Comparison of ENCODE assay signal across 25 mouse cellular contexts in genomic region chr5:13549080-13549479, GRCm38 (mm10).
DNase-seq lines count a peak whose midpoint lies in the region; ATAC-seq lines count a peak whose summit lies in the region.
"Had no signal": no experiment of that assay in that cellular context is flagged by ENCODE, and none has a peak within 500 bp of the region (broad histone marks: within the 10 kb centered on the region; RNA-seq: fewer than 3 reads in every experiment).

No protein-coding gene starts in this region.

- WGBS in forebrain, embryonic 16.5 days: 61% methylated on average over 5 of the region's 5 CpGs
- WGBS in forebrain, embryonic 10.5 days: 89% methylated on average over 5 of the region's 5 CpGs

- no peaks in the 10 kb centered on the region for H3K36me3 ChIP-seq in forebrain, embryonic 16.5 days (ENCODE audit: control insufficient read depth, insufficient read depth)
- no peaks in the 10 kb centered on the region for H3K36me3 ChIP-seq in forebrain, embryonic 10.5 days (replicated peaks)
- H3K36me3 ChIP-seq: forebrain, embryonic 12.5 days; forebrain, embryonic 15.5 days; hindbrain, embryonic 12.5 days; hindbrain, embryonic 15.5 days; intestine, embryonic 15.5 days had no signal

- no peak overlapping the region for H3K4me3 ChIP-seq in forebrain, embryonic 16.5 days (replicated peaks; ENCODE audit: low read length)
- no peak overlapping the region for H3K4me3 ChIP-seq in forebrain, embryonic 10.5 days
- H3K4me3 ChIP-seq: embryonic facial prominence, embryonic 13.5 days; forebrain, embryonic 12.5 days; forebrain, embryonic 15.5 days; heart, adult 2 months; heart, embryonic 10.5 days; heart, embryonic 13.5 days; hindbrain, embryonic 12.5 days; hindbrain, embryonic 15.5 days; intestine, embryonic 15.5 days had no signal

- no peak overlapping the region for H3K4me2 ChIP-seq in forebrain, embryonic 16.5 days (ENCODE audit: low read length)
- H3K4me2 ChIP-seq: embryonic facial prominence, embryonic 13.5 days; forebrain, embryonic 12.5 days; forebrain, embryonic 15.5 days; heart, embryonic 13.5 days; hindbrain, embryonic 12.5 days; hindbrain, embryonic 15.5 days; intestine, embryonic 15.5 days had no signal

- no peak overlapping the region for H3K9ac ChIP-seq in forebrain, embryonic 16.5 days (replicated peaks; ENCODE audit: low read depth, low read length)
- H3K9ac ChIP-seq: embryonic facial prominence, embryonic 13.5 days; forebrain, embryonic 12.5 days; forebrain, embryonic 15.5 days; heart, embryonic 13.5 days; hindbrain, embryonic 12.5 days; hindbrain, embryonic 15.5 days; intestine, embryonic 15.5 days had no signal

- 0 out of 2 replicates have a peak, but pooled peaks cover 3% of the 10 kb centered on the region for H3K4me1 ChIP-seq in forebrain, embryonic 16.5 days (replicated peaks; ENCODE audit: control insufficient read depth, insufficient read depth, low read length)
- peaks cover 20% of the 10 kb centered on the region for H3K4me1 ChIP-seq in forebrain, embryonic 10.5 days
- H3K4me1 ChIP-seq: hindbrain, embryonic 15.5 days had no signal

- DNase-seq in forebrain, embryonic 10.5 days (ENCODE audit: extremely low spot score, low spot score): no peak
- peak; percentile 21 to 23 for DNase-seq in right cerebral cortex, postnatal 10 days (ENCODE audit: low spot score in 2 of 2)
- DNase-seq in right cerebral cortex, postnatal 14 days: no peak
- peak; percentile 19 for DNase-seq in gonadal fat pad, adult 2 months (ENCODE audit: low read depth)
- DNase-seq in lung, postnatal 14 days: no peak
- no peak for DNase-seq in cerebellum, adult 9-11 months
- DNase-seq: adrenal gland, adult 2 months; adrenal gland, postnatal 14 days; cerebellum, adult 11-12 months; cerebellum, adult 9-10 months; gastrocnemius, postnatal 10 days; gastrocnemius, postnatal 36 days; heart, adult 2 months; heart, postnatal 14 days; kidney, adult 11 months had no signal

- no peaks in the 10 kb centered on the region for H3K9me3 ChIP-seq in forebrain, embryonic 16.5 days (ENCODE audit: control insufficient read depth, low read length)
- 0 out of 2 replicates have a peak, but pooled peaks cover 5% of the 10 kb centered on the region for H3K9me3 ChIP-seq in forebrain, embryonic 10.5 days
- H3K9me3 ChIP-seq: embryonic facial prominence, embryonic 13.5 days; forebrain, embryonic 12.5 days; forebrain, embryonic 15.5 days; heart, embryonic 10.5 days; heart, embryonic 13.5 days; hindbrain, embryonic 12.5 days; hindbrain, embryonic 15.5 days; intestine, embryonic 15.5 days had no signal

- no peak overlapping the region for H3K27ac ChIP-seq in forebrain, embryonic 16.5 days (ENCODE audit: low read length)
- no peak overlapping the region for H3K27ac ChIP-seq in forebrain, embryonic 10.5 days
- H3K27ac ChIP-seq: embryonic facial prominence, embryonic 13.5 days; forebrain, embryonic 12.5 days; forebrain, embryonic 15.5 days; heart, embryonic 10.5 days; hindbrain, embryonic 12.5 days had no signal

- no peaks in the 10 kb centered on the region for H3K27me3 ChIP-seq in forebrain, embryonic 16.5 days (replicated peaks; ENCODE audit: control insufficient read depth, insufficient read depth, low read length)
- H3K27me3 ChIP-seq in forebrain, embryonic 10.5 days (ENCODE audit: poor library complexity, severe bottlenecking): peaks cover 76% of the 10 kb centered on the region
- H3K27me3 ChIP-seq: embryonic facial prominence, embryonic 13.5 days; forebrain, embryonic 15.5 days; heart, embryonic 13.5 days; hindbrain, embryonic 12.5 days; hindbrain, embryonic 15.5 days; intestine, embryonic 15.5 days had no signal

- ATAC-seq in forebrain, embryonic 16.5 days: peak; percentile 38; the same call in 1 of the 2 replicates
- ATAC-seq: CD4-positive, CD25-positive, alpha-beta regulatory T cell, adult 4 months; forebrain, embryonic 15.5 days; intestine, embryonic 15.5 days had no signal

Comparison
In these comparisons a context has a peak if more than half of its experiments do, and no peak if none do; other contexts are left out.
1. DNase-seq: peak in right cerebral cortex, postnatal 10 days (2 of 2) and gonadal fat pad, adult 2 months (single experiment); none in forebrain, embryonic 10.5 days (single experiment), right cerebral cortex, postnatal 14 days (single experiment), lung, postnatal 14 days (single experiment) and cerebellum, adult 9-11 months (single experiment).